Mouse (Mus musculus) spleen, adult 2 months (tissue): ENCODE results near the gene Hoxc11.

Source experiments
- CTCF ChIP-seq: fragments of 200-500 bp; IDR thresholded peaks from 2 replicates; pipeline ENCODE4 v1.5.1; 2011; ENCODE audit warnings: mild to moderate bottlenecking, inconsistent platforms; ENCODE audit not compliant: insufficient read depth, insufficient read length, insufficient replicate concordance; ENCODE audit errors: extremely low read depth
- POLR2A ChIP-seq: fragments of 200-500 bp; IDR thresholded peaks from 2 replicates; pipeline ENCODE4 v1.6.1; 2011; ENCODE audit warnings: low read depth, low read length, inconsistent platforms

DNA sequence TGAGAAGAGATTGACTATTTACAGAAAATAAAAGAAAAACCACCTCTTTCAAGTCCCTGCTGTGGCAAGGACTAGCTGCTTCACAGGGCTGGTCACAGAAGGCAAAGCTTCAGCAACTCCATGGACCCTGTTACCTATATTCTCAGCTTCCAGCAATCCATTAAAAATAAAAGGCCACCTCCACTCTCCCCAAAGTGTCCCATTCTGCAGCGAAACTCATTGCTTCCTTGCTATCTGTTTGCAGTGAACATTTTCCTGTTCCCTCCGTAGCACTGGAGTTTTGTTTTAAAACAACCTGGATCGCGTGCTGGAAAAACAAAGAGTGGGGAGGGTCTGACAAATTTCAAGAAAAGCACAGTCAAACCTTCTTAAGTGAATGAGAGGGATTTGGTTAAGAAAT lies 44.7 kb upstream of the Hoxc11 start:
- no peak for TF ChIP-seq POLR2A
- TF ChIP-seq CTCF = no peak
